Mouse (Mus musculus): ENCODE measurements around the gene Atl1.

Atl1 gene

DNA sequence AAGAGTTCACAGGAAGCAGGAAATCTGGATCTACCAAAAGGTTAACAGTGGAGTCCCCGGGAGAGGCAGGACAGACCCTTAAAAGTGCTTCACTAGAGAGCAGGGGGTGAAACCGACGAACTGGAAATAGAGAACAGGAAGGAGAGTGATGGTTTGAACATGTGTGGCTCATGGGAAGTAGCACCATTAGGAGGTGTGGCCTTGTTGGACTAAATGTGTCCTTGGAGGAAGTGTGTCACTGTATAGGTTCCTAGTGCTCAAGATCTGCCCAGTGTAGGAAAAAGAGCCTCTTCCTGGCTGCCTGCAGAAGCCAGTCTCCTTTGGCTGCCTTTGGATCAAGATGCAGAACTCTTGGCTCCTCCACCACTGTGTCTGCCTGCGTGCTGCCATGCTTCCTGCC lies 112.7 kb downstream of the Atl1 start:
- DNase-seq (ENCODE audit: extremely low read depth, low read depth), result no peak

- DNase-seq (ENCODE audit: extremely low read depth, low read depth), result no peak
Observed at GRCm38 (mm10) chr12:70010356-70010755, 117.9 kb downstream of the Atl1 start.

- DNase-seq (ENCODE audit: extremely low read depth, low read depth), result no peak
Observed at GRCm38 (mm10) chr12:70011681-70012080, 119.3 kb downstream of the Atl1 start.

- DNase-seq (ENCODE audit: extremely low read depth, low read depth), result no peak
Observed at GRCm38 (mm10) chr12:70015936-70016335, 123.5 kb downstream of the Atl1 start.

Measured in MEL-GATA-1-ER (cell line).